Mouse (Mus musculus) lung, embryonic 16.5 days (tissue): ENCODE measurements around the gene Specc1. TPM values are rescaled to one million over a fixed set of nuclear protein-coding genes. Genes with fewer than 3 reads are reported as not detected.

Source experiments
- ATAC-seq: fragments of 200-750 bp; cut with Nextera tagmentation; 2 replicates; pipeline ENCODE4 v1.8.0; 2017; ENCODE audit warnings: low read depth, mild to moderate bottlenecking, moderate library complexity
- H3K27ac ChIP-seq: fragments of 300-500 bp; sonication (generic); 2 replicates; pipeline ENCODE4 v1.5.1; 2014; ENCODE audit warnings: mild to moderate bottlenecking, control low read depth, low read length
- H3K27me3 ChIP-seq: fragments of 300-500 bp; sonication (generic); 2 replicates; pipeline ENCODE4 v1.6.1; 2014; ENCODE audit warnings: low read depth, low read length, mixed read lengths; ENCODE audit not compliant: control insufficient read depth, insufficient read depth
- H3K36me3 ChIP-seq: fragments of 300-500 bp; sonication (generic); 2 replicates; pipeline ENCODE4 v1.6.1; 2014; ENCODE audit warnings: low read length; ENCODE audit not compliant: control insufficient read depth, insufficient read depth
- H3K4me1 ChIP-seq: fragments of 300-500 bp; sonication (generic); replicated peaks from 2 replicates; pipeline ENCODE4 v1.6.1; 2014; ENCODE audit warnings: low read length, mixed read lengths; ENCODE audit not compliant: control insufficient read depth, insufficient read depth
- H3K4me2 ChIP-seq: fragments of 300-500 bp; sonication (generic); 2 replicates; pipeline ENCODE4 v1.6.1; 2014; ENCODE audit warnings: low read depth, low read length, control low read depth
- H3K4me3 ChIP-seq: fragments of 300-500 bp; sonication (generic); 2 replicates; pipeline ENCODE4 v1.5.1; 2014; ENCODE audit warnings: mild to moderate bottlenecking, low read length, control low read depth
- H3K9ac ChIP-seq: fragments of 300-500 bp; sonication (generic); 2 replicates; pipeline ENCODE4 v1.6.1; 2014; ENCODE audit warnings: low read length, control low read depth
- H3K9me3 ChIP-seq: fragments of 300-500 bp; sonication (generic); 2 replicates; pipeline ENCODE4 v1.6.1; 2016; ENCODE audit warnings: low read length; ENCODE audit not compliant: control insufficient read depth
- WGBS: fragments of 180-500 bp; shearing (Covaris S2); extraction: QIAGEN DNeasy Blood & Tissue Kit; methylation state at CpG from one replicate; pipeline ENCODE4 v1.1.7; 2014; 5-methylcytosine and 5-hydroxymethylcytosine counted together
- polyA plus RNA-seq: library from polyadenylated mRNA; unstranded; fragments of >200 nt; fragmentation: Nextera tagmentation; extraction: Ambion mirVana; gene quantifications from 2 replicates; pipeline ENCODE4 v1.2.1, GENCODE M21; 2015

The Specc1 gene
- polyA plus RNA-seq, 1 experiment from 2014 or later: 9.7 TPM

DNA sequence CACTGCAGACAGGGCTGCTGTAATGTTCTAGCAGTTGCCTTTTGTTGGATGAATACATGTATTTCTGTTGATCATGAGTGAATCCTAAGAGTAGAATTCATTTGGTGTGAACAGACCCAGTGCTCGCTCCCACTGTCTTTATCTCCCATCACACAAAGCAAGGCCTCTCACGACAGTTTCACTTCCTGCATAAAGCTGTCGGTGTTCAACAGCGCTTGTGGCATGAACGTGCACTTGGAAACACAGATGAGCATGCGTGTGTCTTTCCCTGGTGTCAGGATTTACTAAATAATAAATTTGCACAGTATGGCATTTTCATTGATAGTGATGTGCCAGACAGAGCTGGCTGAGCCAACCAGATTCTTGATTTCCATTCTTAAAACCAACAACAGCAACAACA is 6.1 kb downstream of the Specc1 start:
- 49% methylated on average over 6 of the region's 6 CpGs for WGBS
- no peaks in the 10 kb centered on the region for H3K9me3 ChIP-seq
- H3K9ac ChIP-seq: no peak overlapping the region
- H3K4me3 ChIP-seq: no peak overlapping the region
- H3K36me3 ChIP-seq: no peaks in the 10 kb centered on the region
- H3K4me1 ChIP-seq: no peaks in the 10 kb centered on the region
- no peak overlapping the region for H3K27ac ChIP-seq
- peaks cover 5% of the 10 kb centered on the region; the same call in 1 of the 2 replicates for H3K27me3 ChIP-seq
- no peak overlapping the region for H3K4me2 ChIP-seq
- no peak for ATAC-seq

DNA sequence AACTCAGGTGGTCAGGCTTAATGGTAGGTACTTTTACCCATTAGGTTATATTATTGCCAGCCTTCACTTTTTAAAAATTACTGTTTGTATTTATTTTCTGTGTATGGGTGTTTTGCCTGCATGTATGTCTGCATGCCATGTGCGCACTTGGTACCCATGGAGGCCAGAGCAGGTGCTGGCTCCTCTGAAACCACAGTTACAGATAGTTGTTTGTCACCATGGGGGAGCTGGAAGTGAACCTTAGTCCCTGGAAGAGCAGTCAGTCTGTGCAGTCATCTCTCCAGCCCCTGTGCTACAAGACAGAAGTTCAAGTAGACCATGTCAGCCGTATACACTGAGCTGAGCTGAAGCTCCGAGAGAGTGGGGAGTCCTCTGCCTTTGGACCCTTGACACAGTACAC is 6.6 kb downstream of the Specc1 start:
- no peak overlapping the region for H3K4me3 ChIP-seq
- H3K4me1 ChIP-seq: no peaks in the 10 kb centered on the region
- WGBS: 69% methylated on average over 3 of the region's 3 CpGs
- no peaks in the 10 kb centered on the region for H3K9me3 ChIP-seq
- H3K27ac ChIP-seq: no peak overlapping the region
- H3K9ac ChIP-seq: no peak overlapping the region
- no peak for ATAC-seq
- H3K27me3 ChIP-seq: peaks cover 2% of the 10 kb centered on the region; the same call in 1 of the 2 replicates
- no peak overlapping the region for H3K4me2 ChIP-seq
- no peaks in the 10 kb centered on the region for H3K36me3 ChIP-seq

GRCm38 (mm10) chr11:61964611-61965010 is 8.0 kb downstream of the Specc1 start:
- no peak overlapping the region for H3K4me3 ChIP-seq
- H3K27me3 ChIP-seq: no peaks in the 10 kb centered on the region
- H3K4me1 ChIP-seq: no peaks in the 10 kb centered on the region
- H3K9ac ChIP-seq: no peak overlapping the region
- no peak for ATAC-seq
- no peaks in the 10 kb centered on the region for H3K9me3 ChIP-seq
- H3K36me3 ChIP-seq: no peaks in the 10 kb centered on the region
- H3K4me2 ChIP-seq: no peak overlapping the region
- 83% methylated on average over 5 of the region's 5 CpGs for WGBS
- no peak overlapping the region for H3K27ac ChIP-seq

DNA sequence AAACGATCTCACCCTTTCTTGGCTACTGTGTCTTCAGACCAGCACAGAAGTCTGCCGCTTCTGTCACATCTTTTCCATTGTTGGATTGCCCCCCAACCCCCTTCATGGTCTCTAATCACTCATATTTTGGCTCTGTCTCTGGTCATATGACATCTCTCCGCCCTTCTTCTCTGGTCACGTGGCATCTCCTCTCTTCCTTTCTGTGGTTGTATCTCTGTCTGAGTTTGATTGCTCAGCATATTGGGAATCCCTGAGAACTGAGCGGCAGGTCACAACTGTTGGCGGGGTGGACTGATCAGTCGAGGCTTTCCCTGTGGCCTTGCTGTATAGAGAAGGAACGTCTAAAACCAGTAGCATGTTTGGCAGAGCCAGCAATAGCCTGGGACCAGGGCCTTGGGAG is 10.5 kb downstream of the Specc1 start:
- Histone ChIP-seq H3K9me3 (no peaks in the 10 kb centered on the region), H3K4me3 (no peak overlapping the region), H3K4me2 (no peak overlapping the region), H3K27me3 (no peaks in the 10 kb centered on the region), H3K9ac (no peak overlapping the region), H3K27ac (no peak overlapping the region), H3K4me1 (no peaks in the 10 kb centered on the region), H3K36me3 (no peaks in the 10 kb centered on the region)
- ATAC-seq: no peak
- 75% methylated on average over 8 of the region's 8 CpGs for WGBS

- H3K9ac ChIP-seq: no peak overlapping the region
- WGBS: 83% methylated on average over 2 of the region's 2 CpGs
- H3K4me3 ChIP-seq: no peak overlapping the region
- H3K9me3 ChIP-seq: no peaks in the 10 kb centered on the region
- no peaks in the 10 kb centered on the region for H3K36me3 ChIP-seq
- ATAC-seq: no peak
- no peaks in the 10 kb centered on the region for H3K27me3 ChIP-seq
- no peak overlapping the region for H3K4me2 ChIP-seq
- H3K4me1 ChIP-seq: peaks cover 2% of the 10 kb centered on the region; the same call in 1 of the 2 replicates
- no peak overlapping the region for H3K27ac ChIP-seq
Observed at GRCm38 (mm10) chr11:61968875-61969274, 12.3 kb downstream of the Specc1 start.

GRCm38 (mm10) chr11:61970901-61971300 is 14.3 kb downstream of the Specc1 start:
- peaks cover 4% of the 10 kb centered on the region; the same call in 1 of the 2 replicates for H3K4me1 ChIP-seq
- H3K4me3 ChIP-seq: no peak overlapping the region
- no peaks in the 10 kb centered on the region for H3K9me3 ChIP-seq
- H3K9ac ChIP-seq: no peak overlapping the region
- no peaks in the 10 kb centered on the region for H3K36me3 ChIP-seq
- H3K27ac ChIP-seq: no peak overlapping the region
- no peaks in the 10 kb centered on the region for H3K27me3 ChIP-seq
- no peak overlapping the region for H3K4me2 ChIP-seq
- no peak for ATAC-seq
- 43% methylated on average over 5 of the region's 5 CpGs for WGBS

GRCm38 (mm10) chr11:61971441-61972221 is 15.1 kb downstream of the Specc1 start:
- Histone ChIP-seq H3K27me3 (no peaks in the 10 kb centered on the region), H3K27ac (no peak overlapping the region), H3K4me2 (no peak overlapping the region), H3K9me3 (no peaks in the 10 kb centered on the region), H3K4me1 (peaks cover 4% of the 10 kb centered on the region; the same call in 1 of the 2 replicates), H3K4me3 (no peak overlapping the region), H3K9ac (no peak overlapping the region), H3K36me3 (no peaks in the 10 kb centered on the region)
- 32% methylated on average over 7 of the region's 7 CpGs for WGBS
- no peak for ATAC-seq

GRCm38 (mm10) chr11:61974106-61974707 is 17.6 kb downstream of the Specc1 start:
- no peaks in the 10 kb centered on the region for H3K36me3 ChIP-seq
- H3K27ac ChIP-seq: no peak overlapping the region
- no peaks in the 10 kb centered on the region for H3K9me3 ChIP-seq
- H3K27me3 ChIP-seq: no peaks in the 10 kb centered on the region
- H3K4me3 ChIP-seq: no peak overlapping the region
- WGBS: 35% methylated on average over 13 of the region's 13 CpGs
- no peak for ATAC-seq
- no peak overlapping the region for H3K4me2 ChIP-seq
- H3K4me1 ChIP-seq: peaks cover 4% of the 10 kb centered on the region; the same call in 1 of the 2 replicates
- H3K9ac ChIP-seq: no peak overlapping the region

- WGBS: 70% methylated on average over 1 of the region's 1 CpGs
Observed at GRCm38 (mm10) chr11:61975783-61976182, 19.2 kb downstream of the Specc1 start.

More at GRCm38 (mm10) chr11:61975783-61976182, 19.2 kb downstream of the Specc1 start:
- Histone ChIP-seq H3K27ac (no peak overlapping the region), H3K4me2 (no peak overlapping the region), H3K9me3 (no peaks in the 10 kb centered on the region), H3K36me3 (no peaks in the 10 kb centered on the region), H3K9ac (no peak overlapping the region), H3K4me1 (peaks cover 4% of the 10 kb centered on the region; the same call in 1 of the 2 replicates), H3K4me3 (no peak overlapping the region), H3K27me3 (no peaks in the 10 kb centered on the region)
- no peak for ATAC-seq
